Mouse (Mus musculus) kidney, adult 2 months (tissue): ENCODE results near the gene Pfkfb2.

Source experiments
- CTCF ChIP-seq: fragments of 200-500 bp; conservative IDR thresholded peaks from 2 replicates; pipeline ENCODE4 v1.5.1; 2011; ENCODE audit warnings: low read depth, mild to moderate bottlenecking, control low read depth, low read length, moderate library complexity, mixed read lengths; ENCODE audit not compliant: insufficient read depth, insufficient read length
- POLR2A ChIP-seq: fragments of 200-500 bp; IDR thresholded peaks from one replicate; pipeline ENCODE4 v1.6.1; 2011; ENCODE audit warnings: low read depth, low read length, control low read depth

DNA sequence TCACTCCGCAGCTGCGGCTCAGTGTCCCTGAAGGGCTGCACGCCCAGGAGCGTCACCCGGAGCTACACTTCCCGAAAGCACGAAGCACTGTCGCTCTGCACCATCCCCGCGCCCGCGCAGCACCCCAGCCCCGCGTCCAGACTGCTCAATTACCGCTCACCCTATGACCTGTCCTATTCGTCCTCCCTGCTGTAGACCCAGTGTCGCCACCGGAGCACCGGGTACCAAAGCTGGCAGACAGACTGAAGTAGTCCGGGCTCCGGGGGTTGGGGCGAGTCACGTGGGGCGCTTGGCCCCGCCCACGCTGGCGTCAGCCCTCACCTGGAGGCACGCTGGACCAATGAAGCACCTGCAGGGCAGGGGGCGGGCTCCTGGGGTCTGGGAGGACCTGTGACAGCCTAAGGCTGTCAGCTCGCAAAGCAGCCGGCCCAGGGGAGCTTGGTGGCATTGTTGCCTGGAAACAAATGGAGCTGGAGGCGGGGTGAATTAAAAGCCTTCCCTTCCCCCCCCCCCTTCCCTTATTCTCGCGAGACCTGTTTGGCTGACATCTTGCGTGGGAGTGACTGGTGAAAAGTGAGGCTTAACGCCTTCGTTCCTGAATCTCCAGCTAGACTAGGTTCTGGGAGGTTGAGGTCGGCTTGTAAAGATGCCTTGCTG lies 13.4 kb downstream of the Pfkfb2 start, which contains the start of gene Gm29427:
- TF ChIP-seq CTCF (no peak), POLR2A (no peak)
